Mouse (Mus musculus): ENCODE measurements at regions not wholly inside any gene's neighbourhood (a gene's known extent, or its start where the extent isn't known, plus 50 kb on each side); places are given as distances from the start of the nearest gene placed in this dataset.

- Histone ChIP-seq H3K36me3 (ENCODE audit: control insufficient read depth, insufficient read depth, low read length) (no peaks in the 10 kb centered on the region), H3K27ac (ENCODE audit: low read length) (no peak overlapping the region), H3K9ac (ENCODE audit: low read length) (no peak overlapping the region), H3K27me3 (ENCODE audit: control insufficient read depth, insufficient read depth, low read length) (no peaks in the 10 kb centered on the region), H3K9me3 (replicated peaks; ENCODE audit: control insufficient read depth, low read length) (no peaks in the 10 kb centered on the region), H3K4me1 (ENCODE audit: control insufficient read depth, insufficient read depth, low read length) (no peaks in the 10 kb centered on the region), H3K4me2 (ENCODE audit: low read depth, low read length) (no peak overlapping the region), H3K4me3 (replicated peaks; ENCODE audit: low read length) (no peak overlapping the region)
- no peak for ATAC-seq (ENCODE audit: insufficient read depth, low FRiP score)
- WGBS, result 95% methylated on average over 1 of the region's 1 CpGs
Measured at GRCm38 (mm10) chr3:74289864-74290263, 581.6 kb upstream of the Bche start.

- Histone ChIP-seq H3K4me1 (ENCODE audit: control insufficient read depth, insufficient read depth, low read length) (no peaks in the 10 kb centered on the region), H3K4me2 (ENCODE audit: low read depth, low read length) (no peak overlapping the region), H3K27me3 (ENCODE audit: control insufficient read depth, insufficient read depth, low read length) (no peaks in the 10 kb centered on the region), H3K9me3 (replicated peaks; ENCODE audit: control insufficient read depth, low read length) (no peaks in the 10 kb centered on the region), H3K4me3 (replicated peaks; ENCODE audit: low read length) (no peak overlapping the region), H3K36me3 (ENCODE audit: control insufficient read depth, insufficient read depth, low read length) (no peaks in the 10 kb centered on the region), H3K9ac (ENCODE audit: low read length) (no peak overlapping the region), H3K27ac (ENCODE audit: low read length) (no peak overlapping the region)
- peak; percentile 56; the same call in 1 of the 2 replicates for ATAC-seq (ENCODE audit: insufficient read depth, low FRiP score)
- 69% methylated on average over 3 of the region's 3 CpGs for WGBS
Measured at GRCm38 (mm10) chr3:74243651-74244050, 535.4 kb upstream of the Bche start.
